Mouse (Mus musculus): ENCODE measurements around the gene 2310039H08Rik.

DNA sequence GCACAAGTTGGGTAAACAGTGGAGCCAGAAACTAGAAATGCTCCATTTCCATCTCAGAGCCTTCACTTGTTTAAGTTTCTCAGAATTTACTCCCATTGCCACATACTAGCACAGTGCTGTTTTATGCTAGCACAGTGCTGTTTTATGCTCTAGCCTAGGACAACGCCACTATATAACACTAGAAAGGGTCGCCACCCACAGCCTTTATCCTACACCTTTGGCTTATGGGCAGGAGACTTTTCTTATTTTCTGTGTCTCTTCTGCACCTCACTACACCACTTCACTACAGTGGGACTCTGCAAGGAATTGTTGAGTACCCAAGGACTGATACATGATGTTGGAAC lies 10.8 kb downstream of the 2310039H08Rik start:
- TF ChIP-seq CTCF (IDR thresholded peaks at IDR 0.05; ENCODE audit: control insufficient read depth, insufficient read depth, insufficient read length), result no peak
- no peak for TF ChIP-seq FOSL1 (IDR thresholded peaks at IDR 0.05; ENCODE audit: insufficient read depth, low read length, poor library complexity, severe bottlenecking)
- TF ChIP-seq MYOG (IDR thresholded peaks at IDR 0.05; ENCODE audit: control insufficient read depth, extremely low read depth, insufficient read length), result no peak
